Mouse (Mus musculus): ENCODE measurements at regions not wholly inside any gene's neighbourhood (a gene's known extent, or its start where the extent isn't known, plus 50 kb on each side); places are given as distances from the start of the nearest gene placed in this dataset.

- Histone ChIP-seq H3K4me3 (ENCODE audit: low read length) (no peak overlapping the region), H3K27ac (no peak overlapping the region), H3K4me2 (ENCODE audit: low read depth, low read length) (no peak overlapping the region), H3K27me3 (ENCODE audit: insufficient read depth, low read length) (no peaks in the 10 kb centered on the region), H3K9me3 (ENCODE audit: low read length) (no peaks in the 10 kb centered on the region), H3K4me1 (ENCODE audit: insufficient read depth, low read length) (0 out of 2 replicates have a peak, but pooled peaks cover 5% of the 10 kb centered on the region), H3K9ac (replicated peaks; ENCODE audit: low read length) (no peak overlapping the region), H3K36me3 (ENCODE audit: insufficient read depth, low read length) (no peaks in the 10 kb centered on the region)
- DNase-seq (ENCODE audit: low spot score) (no peak), ATAC-seq (no peak)
- WGBS = 79% methylated on average over 1 of the region's 1 CpGs
- TF ChIP-seq CTCF (IDR thresholded peaks at IDR 0.05; ENCODE audit: low read depth) = no peak
These were observed 73.1 kb upstream of the Gadd45a start for GRCm38 (mm10) chr6:67110391-67110790.

- Histone ChIP-seq H3K27ac (no peak overlapping the region), H3K4me1 (ENCODE audit: insufficient read depth, low read length) (0 out of 2 replicates have a peak, but pooled peaks cover 4% of the 10 kb centered on the region), H3K4me3 (ENCODE audit: low read length) (no peak overlapping the region), H3K4me2 (ENCODE audit: low read depth, low read length) (no peak overlapping the region), H3K9me3 (ENCODE audit: low read length) (no peaks in the 10 kb centered on the region), H3K9ac (replicated peaks; ENCODE audit: low read length) (no peak overlapping the region), H3K36me3 (ENCODE audit: insufficient read depth, low read length) (no peaks in the 10 kb centered on the region), H3K27me3 (ENCODE audit: insufficient read depth, low read length) (no peaks in the 10 kb centered on the region)
- DNase-seq (ENCODE audit: low spot score) = no peak
- 55% methylated on average over 4 of the region's 4 CpGs for WGBS
- no peak for TF ChIP-seq CTCF (IDR thresholded peaks at IDR 0.05; ENCODE audit: low read depth)
- no peak for ATAC-seq
These were observed 72.5 kb upstream of the Gadd45a start for GRCm38 (mm10) chr6:67109774-67110173.

GRCm38 (mm10) chr6:67107517-67107916 lies 70.3 kb upstream of the Gadd45a start:
- H3K9ac ChIP-seq (replicated peaks; ENCODE audit: low read length) = no peak overlapping the region
- whole genome bisulfite sequencing = 74% methylated on average over 4 of the region's 4 CpGs
- DNase-seq (ENCODE audit: low spot score) (no peak), ATAC-seq (no peak)
- H3K27me3 ChIP-seq (ENCODE audit: insufficient read depth, low read length) = no peaks in the 10 kb centered on the region
- no peaks in the 10 kb centered on the region for H3K36me3 ChIP-seq (ENCODE audit: insufficient read depth, low read length)
- no peak overlapping the region for H3K4me3 ChIP-seq (ENCODE audit: low read length)
- TF ChIP-seq CTCF (IDR thresholded peaks at IDR 0.05; ENCODE audit: low read depth) = no peak
- no peaks in the 10 kb centered on the region for H3K9me3 ChIP-seq (ENCODE audit: low read length)
- no peaks in the 10 kb centered on the region; the same call in 1 of the 2 replicates for H3K4me1 ChIP-seq (ENCODE audit: insufficient read depth, low read length)
- H3K4me2 ChIP-seq (ENCODE audit: low read depth, low read length) = no peak overlapping the region
- H3K27ac ChIP-seq = no peak overlapping the region

- Histone ChIP-seq H3K4me2 (ENCODE audit: low read depth, low read length) (no peak overlapping the region), H3K9ac (replicated peaks; ENCODE audit: low read length) (no peak overlapping the region), H3K9me3 (ENCODE audit: low read length) (no peaks in the 10 kb centered on the region), H3K27me3 (ENCODE audit: insufficient read depth, low read length) (no peaks in the 10 kb centered on the region), H3K36me3 (ENCODE audit: insufficient read depth, low read length) (no peaks in the 10 kb centered on the region), H3K27ac (no peak overlapping the region), H3K4me3 (ENCODE audit: low read length) (no peak overlapping the region), H3K4me1 (ENCODE audit: insufficient read depth, low read length) (no peaks in the 10 kb centered on the region; the same call in 1 of the 2 replicates)
- DNase-seq (ENCODE audit: low spot score) (no peak), ATAC-seq (no peak)
- no peak for TF ChIP-seq CTCF (IDR thresholded peaks at IDR 0.05; ENCODE audit: low read depth)
- WGBS = 89% methylated on average over 2 of the region's 2 CpGs
These were observed 69.2 kb upstream of the Gadd45a start for GRCm38 (mm10) chr6:67106493-67106892.

- H3K4me2 ChIP-seq (ENCODE audit: low read depth, low read length) = no peak overlapping the region
- WGBS = 11% methylated on average over 4 of the region's 4 CpGs
These were observed 68.1 kb upstream of the Gadd45a start for GRCm38 (mm10) chr6:67105386-67105785.

GRCm38 (mm10) chr6:67104205-67104604 lies 66.9 kb upstream of the Gadd45a start:
- no peaks in the 10 kb centered on the region for H3K27me3 ChIP-seq (ENCODE audit: insufficient read depth, low read length)
- no peak overlapping the region for H3K9ac ChIP-seq (replicated peaks; ENCODE audit: low read length)
- ATAC-seq (no peak), DNase-seq (ENCODE audit: low spot score) (no peak)
- no peaks in the 10 kb centered on the region; the same call in 1 of the 2 replicates for H3K4me1 ChIP-seq (ENCODE audit: insufficient read depth, low read length)
- no peak overlapping the region for H3K4me3 ChIP-seq (ENCODE audit: low read length)
- H3K36me3 ChIP-seq (ENCODE audit: insufficient read depth, low read length) = no peaks in the 10 kb centered on the region
- no peak for TF ChIP-seq CTCF (IDR thresholded peaks at IDR 0.05; ENCODE audit: low read depth)
- H3K27ac ChIP-seq = no peak overlapping the region
- H3K4me2 ChIP-seq (ENCODE audit: low read depth, low read length) = no peak overlapping the region
- WGBS = 85% methylated on average over 3 of the region's 3 CpGs
- H3K9me3 ChIP-seq (ENCODE audit: low read length) = no peaks in the 10 kb centered on the region

More at GRCm38 (mm10) chr6:67105386-67105785, 68.1 kb upstream of the Gadd45a start:
- Histone ChIP-seq H3K4me3 (ENCODE audit: low read length) (no peak overlapping the region), H3K4me1 (ENCODE audit: insufficient read depth, low read length) (no peaks in the 10 kb centered on the region; the same call in 1 of the 2 replicates), H3K9me3 (ENCODE audit: low read length) (no peaks in the 10 kb centered on the region), H3K9ac (replicated peaks; ENCODE audit: low read length) (no peak overlapping the region), H3K27me3 (ENCODE audit: insufficient read depth, low read length) (no peaks in the 10 kb centered on the region), H3K27ac (no peak overlapping the region), H3K36me3 (ENCODE audit: insufficient read depth, low read length) (no peaks in the 10 kb centered on the region)
- no peak for TF ChIP-seq CTCF (IDR thresholded peaks at IDR 0.05; ENCODE audit: low read depth)
- DNase-seq (ENCODE audit: low spot score) (no peak), ATAC-seq (no peak)

GRCm38 (mm10) chr6:67102541-67103134 lies 65.4 kb upstream of the Gadd45a start:
- H3K36me3 ChIP-seq (ENCODE audit: insufficient read depth, low read length) = no peaks in the 10 kb centered on the region
- H3K9ac ChIP-seq (replicated peaks; ENCODE audit: low read length) = no peak overlapping the region
- no peaks in the 10 kb centered on the region for H3K27me3 ChIP-seq (ENCODE audit: insufficient read depth, low read length)
- no peaks in the 10 kb centered on the region for H3K9me3 ChIP-seq (ENCODE audit: low read length)
- H3K4me3 ChIP-seq (ENCODE audit: low read length) = no peak overlapping the region
- DNase-seq (ENCODE audit: low spot score) (peak; percentile 53), ATAC-seq (peak; percentile 75)
- no peaks in the 10 kb centered on the region; the same call in 1 of the 2 replicates for H3K4me1 ChIP-seq (ENCODE audit: insufficient read depth, low read length)
- 53% methylated on average over 11 of the region's 11 CpGs for WGBS
- TF ChIP-seq CTCF (IDR thresholded peaks at IDR 0.05; ENCODE audit: low read depth) = no peak
- peak overlapping the region; percentile 13; the same call in 1 of the 2 replicates for H3K4me2 ChIP-seq (ENCODE audit: low read depth, low read length)
- peak overlapping the region; percentile 45; the same call in 1 of the 2 replicates for H3K27ac ChIP-seq

All from hindbrain, postnatal 0 days (tissue).